Mouse (Mus musculus) 416B (cell line): ENCODE data around the gene Btbd11.

Experiments
- DNase-seq: peaks from one replicate; pipeline ENCODE4 v3.0.0; 2011; ENCODE audit warnings: low read depth

Btbd11 gene

DNA sequence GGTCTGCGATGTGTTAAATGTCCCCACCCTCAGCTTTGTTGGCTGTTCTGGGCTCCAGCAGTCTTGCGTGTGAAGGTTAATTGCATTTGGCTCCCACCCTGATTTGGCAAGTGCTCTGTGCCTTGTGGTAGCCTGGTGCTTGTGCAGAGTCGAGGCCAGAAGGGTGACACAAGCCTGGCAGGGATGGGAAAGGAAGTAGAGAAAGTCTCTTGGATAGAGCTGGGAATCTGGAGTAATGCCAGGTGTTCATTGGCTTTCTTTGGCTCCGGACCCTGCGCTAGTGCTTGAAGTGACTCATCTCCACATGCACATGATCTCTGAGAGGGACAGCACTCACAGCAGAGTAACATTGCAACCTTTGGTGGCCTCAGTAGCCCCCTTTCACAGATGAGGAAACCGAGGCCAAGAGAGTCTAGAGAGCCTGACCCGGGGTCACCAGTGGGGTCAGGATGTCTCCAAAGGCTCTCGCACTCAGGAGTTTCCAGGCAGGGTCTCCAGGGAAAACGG is 211.5 kb downstream of the Btbd11 start:
- no peak for DNase-seq

DNA sequence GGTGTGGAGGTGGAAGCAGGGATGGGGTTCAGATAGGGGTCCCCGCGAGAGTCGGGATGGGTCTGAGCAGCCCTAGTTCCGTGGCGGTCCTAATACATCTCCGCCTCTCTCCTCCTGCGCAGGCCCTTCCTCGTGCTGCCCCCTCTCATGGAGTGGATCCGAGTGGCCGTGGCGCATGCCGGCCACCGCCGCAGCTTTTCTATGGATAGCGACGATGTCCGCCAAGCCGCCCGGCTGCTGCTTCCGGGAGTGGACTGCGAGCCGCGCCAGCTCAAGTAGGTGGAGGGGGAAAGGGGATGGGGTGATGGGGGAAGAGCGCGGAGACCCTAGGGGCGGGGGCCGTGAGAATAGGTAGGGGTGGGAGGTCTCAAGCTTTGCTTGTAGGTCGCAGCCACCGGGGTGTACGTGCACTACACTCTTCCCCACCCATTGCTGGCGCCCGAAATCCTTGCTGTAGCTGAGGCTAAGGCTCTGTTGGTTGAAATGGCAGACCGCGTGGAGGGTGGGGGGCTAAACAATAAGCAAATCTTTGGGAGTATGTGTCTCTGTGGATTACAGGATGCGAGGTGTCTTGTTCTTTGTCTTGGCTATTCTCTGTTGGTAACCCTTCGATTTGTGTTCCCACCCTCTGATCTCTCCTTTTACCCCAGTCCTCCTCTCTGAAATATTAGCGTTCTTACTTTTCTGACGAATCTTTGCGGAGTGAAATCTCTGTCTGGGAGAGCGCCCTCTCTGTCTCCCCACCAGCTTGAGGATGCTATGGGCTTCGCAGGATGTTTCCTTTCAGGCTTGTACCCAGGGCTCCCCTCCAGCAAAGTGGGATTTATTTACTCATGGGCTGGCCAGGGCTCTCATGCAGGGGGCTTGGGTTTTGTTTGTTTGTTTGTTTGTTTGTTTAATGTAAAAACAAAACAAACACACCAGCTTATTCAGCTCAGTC is 212.3 kb downstream of the Btbd11 start:
- no peak for DNase-seq

DNA sequence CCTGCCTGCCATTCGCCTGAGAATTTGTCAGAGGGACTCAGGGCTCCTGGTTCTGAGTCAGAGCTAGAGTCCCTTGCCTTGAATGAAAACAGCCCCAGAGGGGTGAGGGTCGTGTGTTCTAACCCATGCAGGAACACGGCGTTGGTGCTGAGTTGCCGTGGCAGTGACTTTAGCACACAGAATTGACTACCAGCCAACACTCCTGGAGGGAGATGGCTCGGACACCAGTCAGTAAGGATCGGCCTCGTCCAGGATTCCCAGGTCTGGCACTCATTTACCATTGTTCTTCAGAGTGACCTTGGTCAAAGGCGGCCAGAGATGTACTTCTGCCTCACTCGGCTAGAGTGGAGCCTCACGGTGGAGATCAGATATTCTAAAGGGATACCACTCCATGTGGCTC is 215.9 kb downstream of the Btbd11 start:
- no peak for DNase-seq

GRCm38 (mm10) chr10:85604556-85604955 is 217.9 kb downstream of the Btbd11 start:
- DNase-seq = no peak

DNA sequence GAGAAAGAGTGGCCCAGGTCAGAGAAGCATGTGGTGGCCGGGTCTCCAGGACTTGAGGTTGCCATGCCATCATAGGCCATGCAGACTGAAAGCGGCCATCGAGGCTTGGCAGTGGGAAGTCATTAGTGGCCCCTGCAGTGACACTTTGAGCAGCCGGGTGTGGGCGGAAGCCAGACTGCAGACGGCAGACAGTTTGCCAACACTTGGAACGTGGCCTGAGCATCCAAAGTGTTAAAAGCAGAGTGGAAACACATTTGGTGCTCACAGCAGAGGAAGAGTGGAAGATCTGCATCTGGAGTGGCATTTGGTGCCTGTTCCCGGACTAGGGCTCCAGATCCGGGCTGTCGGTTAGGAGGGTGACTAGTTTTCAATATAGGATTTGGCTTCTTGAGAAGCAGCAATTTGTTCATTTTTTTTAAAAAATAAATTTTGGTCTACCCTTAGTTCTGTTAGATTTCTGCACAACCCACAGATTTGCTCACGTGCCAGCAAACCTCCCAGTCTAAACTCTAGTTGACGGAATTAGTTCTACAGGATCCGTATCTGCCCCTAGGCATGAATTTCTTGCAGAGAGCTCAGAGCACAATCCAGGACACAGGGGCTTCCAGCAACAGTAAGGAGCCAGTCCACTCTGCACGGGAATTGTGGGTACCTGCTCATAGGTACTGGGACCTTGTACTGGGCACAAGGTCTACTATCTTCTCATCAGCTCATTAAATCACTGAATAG is 222.1 kb downstream of the Btbd11 start:
- DNase-seq = no peak

GRCm38 (mm10) chr10:85617080-85617479 is 230.5 kb downstream of the Btbd11 start:
- DNase-seq = no peak

GRCm38 (mm10) chr10:85617501-85618417 is 231.1 kb downstream of the Btbd11 start:
- DNase-seq = no peak

GRCm38 (mm10) chr10:85621067-85621466 is 234.5 kb downstream of the Btbd11 start:
- DNase-seq = no peak

- no peak for DNase-seq
These were observed 238.0 kb downstream of the Btbd11 start for GRCm38 (mm10) chr10:85624504-85625169.

GRCm38 (mm10) chr10:85625170-85625686 is 238.6 kb downstream of the Btbd11 start:
- DNase-seq = no peak

DNA sequence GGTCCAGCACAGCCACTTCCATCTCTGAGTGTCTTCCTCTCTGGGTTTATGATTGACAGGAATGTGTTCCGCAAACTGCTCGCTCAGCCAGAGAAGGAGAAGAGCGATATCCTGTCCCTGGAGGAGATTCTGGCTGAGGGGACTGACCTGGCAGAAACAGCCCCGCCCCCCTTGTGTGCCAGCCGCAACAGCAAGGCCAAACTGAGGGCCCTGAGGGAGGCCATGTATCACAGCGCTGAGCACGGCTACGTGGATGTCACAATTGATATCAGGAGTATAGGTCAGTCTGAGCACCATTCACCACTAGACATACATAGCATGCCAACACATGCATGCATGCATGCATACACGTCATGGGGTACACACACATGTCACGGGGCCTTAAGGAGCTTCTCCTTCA is 245.4 kb downstream of the Btbd11 start:
- DNase-seq = no peak

GRCm38 (mm10) chr10:85633577-85633976 is 247.0 kb downstream of the Btbd11 start:
- DNase-seq = no peak

- no peak for DNase-seq
These were observed 251.0 kb downstream of the Btbd11 start for GRCm38 (mm10) chr10:85637580-85637979.

GRCm38 (mm10) chr10:85638141-85638540 is 251.5 kb downstream of the Btbd11 start:
- DNase-seq = no peak

GRCm38 (mm10) chr10:85639581-85639980 is 253.0 kb downstream of the Btbd11 start:
- peak; percentile 10 for DNase-seq

DNA sequence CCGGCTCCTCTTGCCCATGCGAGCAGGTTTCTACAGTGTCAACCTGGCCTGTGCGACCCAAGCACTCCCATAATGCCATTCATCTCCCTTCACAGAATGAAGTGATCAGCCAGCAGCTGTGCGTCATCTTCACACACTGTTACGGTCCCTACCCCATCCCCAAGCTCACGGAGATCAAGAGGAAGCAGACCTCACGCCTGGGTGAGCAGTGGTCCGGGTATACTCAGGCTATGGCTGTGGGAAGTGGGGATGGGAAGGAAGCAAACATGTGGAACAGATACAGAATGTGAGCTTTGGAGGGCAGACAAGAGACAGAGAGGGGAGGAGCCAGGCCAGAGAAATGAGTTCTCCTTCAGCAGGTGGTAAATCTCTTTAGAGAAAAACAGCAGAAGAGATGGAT is 253.8 kb downstream of the Btbd11 start:
- no peak for DNase-seq

DNA sequence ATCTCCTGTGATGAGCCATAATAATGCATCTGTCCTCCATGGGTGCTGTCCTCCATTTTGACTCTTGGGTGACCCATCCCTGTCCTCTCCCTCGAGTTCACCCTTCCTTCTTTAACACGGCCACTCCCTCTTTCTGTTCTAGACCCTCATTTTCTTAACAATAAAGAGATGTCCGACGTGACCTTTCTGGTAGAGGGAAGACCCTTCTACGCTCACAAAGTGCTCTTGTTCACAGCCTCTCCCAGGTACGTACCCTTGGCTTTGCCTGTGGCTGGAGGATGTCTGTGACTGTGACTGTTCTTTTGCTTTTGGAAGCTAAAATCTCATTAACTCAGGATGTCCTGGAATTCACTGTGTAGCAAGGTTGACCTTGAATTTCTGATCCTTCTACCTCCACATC is 258.7 kb downstream of the Btbd11 start:
- no peak for DNase-seq

DNA sequence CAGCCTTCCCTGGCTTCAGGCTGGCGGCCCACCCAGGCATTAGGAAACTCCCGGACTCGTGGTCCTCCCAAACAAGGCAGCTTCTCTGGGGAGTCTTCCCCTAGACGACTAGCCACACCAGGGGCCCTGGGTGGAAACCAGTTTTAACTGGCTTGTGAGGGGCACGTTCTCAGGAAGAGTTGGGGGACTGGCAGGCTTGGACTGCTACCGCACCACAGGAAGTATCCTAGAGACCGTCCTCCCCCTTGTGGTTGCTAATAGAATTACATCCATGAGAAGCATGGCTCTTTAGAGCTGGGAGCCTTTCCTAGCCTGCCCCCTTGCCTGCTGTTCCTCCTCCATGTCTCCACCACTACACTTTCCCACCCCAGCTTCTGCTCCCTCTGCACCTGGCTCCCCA is 265.1 kb downstream of the Btbd11 start:
- DNase-seq = peak; percentile 39

GRCm38 (mm10) chr10:85655881-85656280 is 269.3 kb downstream of the Btbd11 start:
- DNase-seq = peak; percentile 34

DNA sequence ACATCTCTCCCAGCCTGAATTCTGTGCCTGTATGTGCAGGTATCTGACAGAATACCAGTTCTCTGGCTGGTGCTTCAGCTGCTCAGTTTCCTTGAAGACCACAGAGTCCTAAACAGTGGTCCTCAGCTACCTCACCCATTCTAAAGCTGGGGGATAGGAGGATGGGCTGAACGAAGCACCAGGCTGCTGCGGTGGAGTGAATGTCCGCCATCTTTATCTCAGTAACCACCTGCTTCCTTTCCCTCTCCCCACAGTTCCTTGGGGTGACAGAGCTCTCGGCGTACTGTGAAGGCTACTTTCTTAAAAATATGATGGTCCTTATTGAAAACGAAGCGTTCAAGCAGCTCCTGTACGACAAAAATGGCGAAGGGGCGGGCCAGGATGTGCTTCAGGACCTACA is 271.3 kb downstream of the Btbd11 start:
- DNase-seq = no peak

GRCm38 (mm10) chr10:85673512-85673921 is 286.9 kb downstream of the Btbd11 start:
- DNase-seq = no peak
